Mouse (Mus musculus) cerebellum, adult 2 months (tissue): Measurements from ENCODE around the gene Gm7861.
"Not testable (repeated sequence)": the region's sequence is repeated elsewhere in the genome, so short reads cannot be mapped to it uniquely, and the experiment has no call there.

ENCODE experiments used
- CTCF ChIP-seq: fragments of 200-500 bp; IDR thresholded peaks from 2 replicates; pipeline ENCODE4 v1.5.1; 2011; ENCODE audit warnings: low read depth, mild to moderate bottlenecking, control low read depth, low read length, moderate library complexity, borderline replicate concordance; ENCODE audit not compliant: insufficient read depth
- POLR2A ChIP-seq: fragments of 200-500 bp; IDR thresholded peaks from 2 replicates; pipeline ENCODE4 v1.6.1; 2011; ENCODE audit warnings: low read length, control low read depth, borderline replicate concordance; ENCODE audit not compliant: insufficient read depth

GRCm38 (mm10) chr8:21565086-21565485, 29.2 kb downstream of the Gm7861 start, which contains the start of gene Defa37:
- TF ChIP-seq CTCF, POLR2A: not testable (repeated sequence)
